Mouse (Mus musculus) MEL (cell line): ENCODE data around the gene Tuba4a. TPM values are rescaled to one million over a fixed set of nuclear protein-coding genes. Genes with fewer than 3 reads are reported as not detected.

Experiments used
- DNase-seq: peaks from one replicate; pipeline ENCODE4 v3.0.0; 2011; ENCODE audit warnings: low read depth, low spot score
- H3K27ac ChIP-seq: 2 replicates; pipeline ENCODE4 v1.5.1; 2012; ENCODE audit warnings: low read depth, mild to moderate bottlenecking, control low read depth, low read length, moderate library complexity; ENCODE audit not compliant: control insufficient read depth
- H3K27me3 ChIP-seq, 2 experiments: fragments of 150-350 bp in 1 of 2; sonication (generic) in 1 of 2; 2 replicates each; pipeline ENCODE4 v1.6.1; 2012; ENCODE audit warnings: low read length in 2 of 2, mild to moderate bottlenecking in 2 of 2, improper control_type of control experiment in 1 of 2, moderate library complexity in 1 of 2; ENCODE audit not compliant: insufficient read depth in 2 of 2, control insufficient read depth in 1 of 2
- H3K36me3 ChIP-seq, 2 experiments: 2 replicates each; pipeline ENCODE4 v1.6.1; 2012 to 2014; ENCODE audit warnings: low read length in 2 of 2, improper control_type of control experiment in 1 of 2, inconsistent platforms in 1 of 2, mild to moderate bottlenecking in 1 of 2; ENCODE audit not compliant: insufficient read depth in 2 of 2, control insufficient read depth in 1 of 2
- H3K4me1 ChIP-seq, 2 experiments: fragments of 150-350 bp in 1 of 2; sonication (generic) in 1 of 2; 2 replicates each; pipeline ENCODE4 v1.6.1; 2012; ENCODE audit warnings: low read length in 2 of 2, improper control_type of control experiment in 1 of 2, mild to moderate bottlenecking in 1 of 2; ENCODE audit not compliant: insufficient read depth in 2 of 2, control insufficient read depth in 1 of 2
- H3K4me3 ChIP-seq, 2 experiments: fragments of 150-350 bp in 1 of 2; sonication (generic) in 1 of 2; 2 replicates each; pipeline ENCODE4 v1.5.1; 2012; ENCODE audit warnings: low read depth in 2 of 2, low read length in 2 of 2, mild to moderate bottlenecking in 2 of 2, moderate library complexity in 2 of 2, control low read depth in 1 of 2, improper control_type of control experiment in 1 of 2; ENCODE audit not compliant: control insufficient read depth in 1 of 2, insufficient read depth in 1 of 2
- H3K79me2 ChIP-seq: 2 replicates; pipeline ENCODE4 v1.6.1; 2012; ENCODE audit warnings: mild to moderate bottlenecking, low read length, moderate library complexity; ENCODE audit not compliant: control insufficient read depth, poor library complexity, insufficient read depth
- H3K9ac ChIP-seq: 2 replicates; pipeline ENCODE4 v1.6.1; 2012; ENCODE audit warnings: low read depth, mild to moderate bottlenecking, control low read depth, low read length, moderate library complexity; ENCODE audit not compliant: control insufficient read depth, poor library complexity, severe bottlenecking
- H3K9me3 ChIP-seq: fragments of 150-350 bp; sonication (generic); replicated peaks from 2 replicates; pipeline ENCODE4 v1.6.1; 2012; ENCODE audit warnings: mild to moderate bottlenecking, low read length, improper control_type of control experiment, moderate library complexity; ENCODE audit not compliant: insufficient read depth
- BHLHE40 ChIP-seq: IDR thresholded peaks from 2 replicates; pipeline ENCODE4 v1.6.1; 2012; ENCODE audit warnings: low read depth, mild to moderate bottlenecking, inconsistent platforms, low read length, improper control_type of control experiment, borderline replicate concordance
- CHD1 ChIP-seq: IDR thresholded peaks from 2 replicates; pipeline ENCODE4 v1.6.1; 2012; ENCODE audit warnings: low read depth, mild to moderate bottlenecking, inconsistent platforms, low read length, improper control_type of control experiment
- CTCF ChIP-seq, 3 experiments: IDR thresholded peaks in 2 of 3; conservative IDR thresholded peaks in 1 of 3; 2 replicates each; pipeline ENCODE4 v1.5.1; 2011 to 2012; ENCODE audit warnings: low read length in 3 of 3, low read depth in 2 of 3, mild to moderate bottlenecking in 2 of 3, improper control_type of control experiment in 1 of 3, inconsistent platforms in 1 of 3, mixed read lengths in 1 of 3, moderate library complexity in 1 of 3; ENCODE audit not compliant: control insufficient read depth in 1 of 3, insufficient read depth in 1 of 3, poor library complexity in 1 of 3, severe bottlenecking in 1 of 3
- ELF1 ChIP-seq: IDR thresholded peaks from 2 replicates; pipeline ENCODE4 v1.6.1; 2014; ENCODE audit warnings: low read depth, mild to moderate bottlenecking, inconsistent platforms, low read length, improper control_type of control experiment, moderate library complexity
- ETS1 ChIP-seq: IDR thresholded peaks from 2 replicates; pipeline ENCODE4 v1.6.1; 2012; ENCODE audit warnings: low read depth, mild to moderate bottlenecking, inconsistent platforms, low read length, improper control_type of control experiment, moderate library complexity
- KAT2A ChIP-seq: conservative IDR thresholded peaks from 2 replicates; pipeline ENCODE4 v1.6.1; 2012; ENCODE audit warnings: low read depth, low read length, improper control_type of control experiment, inconsistent platforms
- MAZ ChIP-seq: IDR thresholded peaks from 2 replicates; pipeline ENCODE4 v1.6.1; 2012; ENCODE audit warnings: low read depth, mild to moderate bottlenecking, inconsistent platforms, low read length, improper control_type of control experiment
- MEF2A ChIP-seq: IDR thresholded peaks from 2 replicates; pipeline ENCODE4 v1.6.1; 2014; ENCODE audit warnings: low read depth, mild to moderate bottlenecking, inconsistent platforms, low read length, improper control_type of control experiment; ENCODE audit not compliant: poor library complexity, insufficient replicate concordance, severe bottlenecking; ENCODE audit errors: extremely low read depth
- MXI1 ChIP-seq: IDR thresholded peaks from 2 replicates; pipeline ENCODE4 v1.6.1; 2011; ENCODE audit warnings: mild to moderate bottlenecking, low read depth, low read length, improper control_type of control experiment
- MYC ChIP-seq: IDR thresholded peaks from 2 replicates; pipeline ENCODE4 v1.6.1; 2011; ENCODE audit warnings: low read depth, mild to moderate bottlenecking, low read length, improper control_type of control experiment, moderate library complexity
- NELFE ChIP-seq: IDR thresholded peaks from 2 replicates; pipeline ENCODE4 v1.6.1; 2011; ENCODE audit warnings: low read depth, low read length, improper control_type of control experiment
- NRF1 ChIP-seq: IDR thresholded peaks from 2 replicates; pipeline ENCODE4 v1.6.1; 2014; ENCODE audit warnings: low read depth, mild to moderate bottlenecking, inconsistent platforms, low read length, improper control_type of control experiment, moderate library complexity; ENCODE audit not compliant: poor library complexity, insufficient read depth, severe bottlenecking
- POLR2A ChIP-seq, 2 experiments: IDR thresholded peaks; 2 replicates each; pipeline ENCODE4 v1.6.1; 2011 to 2012; ENCODE audit warnings: low read length in 2 of 2, mild to moderate bottlenecking in 2 of 2, control low read depth in 1 of 2, improper control_type of control experiment in 1 of 2, low read depth in 1 of 2, moderate library complexity in 1 of 2; ENCODE audit not compliant: control insufficient read depth in 1 of 2, insufficient read depth in 1 of 2, poor library complexity in 1 of 2
- POLR2AphosphoS2 ChIP-seq: IDR thresholded peaks from 2 replicates; pipeline ENCODE4 v1.6.1; 2011; ENCODE audit warnings: low read length, improper control_type of control experiment
- POLR2AphosphoS5 ChIP-seq: IDR thresholded peaks from 2 replicates; pipeline ENCODE4 v1.6.1; 2012; ENCODE audit warnings: low read depth, borderline replicate concordance, mild to moderate bottlenecking, inconsistent platforms, low read length, moderate library complexity, mixed read lengths
- RCOR1 ChIP-seq: IDR thresholded peaks from 2 replicates; pipeline ENCODE4 v1.6.1; 2012; ENCODE audit warnings: low read depth, mild to moderate bottlenecking, inconsistent platforms, low read length, improper control_type of control experiment
- SMC3 ChIP-seq: IDR thresholded peaks from 2 replicates; pipeline ENCODE4 v1.6.1; 2011; ENCODE audit warnings: low read depth, low read length, improper control_type of control experiment
- USF2 ChIP-seq, 2 experiments: IDR thresholded peaks; 2 replicates each; pipeline ENCODE4 v1.6.1; 2011 to 2012; ENCODE audit warnings: improper control_type of control experiment in 2 of 2, low read length in 2 of 2, borderline replicate concordance in 1 of 2, inconsistent platforms in 1 of 2, low read depth in 1 of 2, mild to moderate bottlenecking in 1 of 2; ENCODE audit not compliant: insufficient read depth in 1 of 2
- ZC3H11A ChIP-seq: IDR thresholded peaks from 2 replicates; pipeline ENCODE4 v1.6.1; 2012; ENCODE audit warnings: low read depth, mild to moderate bottlenecking, inconsistent platforms, low read length, improper control_type of control experiment
- polyA plus RNA-seq, 2 experiments: library from polyadenylated mRNA; stranded (reverse) in 1 of 2; unstranded in 1 of 2; fragments of >175 nt in 1 of 2; fragments of >200 nt in 1 of 2; gene quantifications; 2 replicates each; pipeline versions ENCODE4 v1.2.1 to v1.2.4; 2012; ENCODE audit warnings: low replicate concordance in 2 of 2, low read depth in 1 of 2; ENCODE audit not compliant: insufficient read length in 2 of 2, insufficient read depth in 1 of 2, missing spikeins in 1 of 2
- total RNA-seq: library from RNA; depleted of rRNA; stranded (reverse); fragments of 300-350 nt; gene quantifications from 2 replicates; pipeline ENCODE4 v1.2.3, GENCODE M21; 2012

Tuba4a gene
- total and polyA plus RNA-seq, 3 experiments = 385 to 439 TPM; not detected in 1

GRCm38 (mm10) chr1:75216797-75217585, 2.7 kb downstream of the Tuba4a start (continued):
- TF ChIP-seq MEF2A (no peak), ELF1 (no peak), MAZ (peak; percentile 94)
- TF ChIP-seq, all 39 proteins: peak for 15

GRCm38 (mm10) chr1:75215785-75216184, 3.9 kb downstream of the Tuba4a start:
- Histone ChIP-seq H3K4me3 (no peak overlapping the region), H3K27ac (no peak overlapping the region; the same call in 1 of the 2 replicates), H3K27me3 (no peaks in the 10 kb centered on the region)

GRCm38 (mm10) chr1:75214886-75215285, 4.8 kb downstream of the Tuba4a start:
- TF ChIP-seq SMC3 = no peak; the same call in 1 of the 2 replicates
- TF ChIP-seq KAT2A = no peak
- no peak for TF ChIP-seq USF2 (IDR thresholded peaks at IDR 0.05; ENCODE audit: borderline replicate concordance in 1 of 2, insufficient read depth in 1 of 2, low read depth in 1 of 2, low read length in 2 of 2)
- no peak for TF ChIP-seq CTCF (IDR thresholded peaks at IDR 0.05 in 2 of 3, conservative IDR thresholded peaks at IDR 0.05 in 1 of 3; ENCODE audit: control insufficient read depth in 1 of 3, insufficient read depth in 1 of 3, low read depth in 2 of 3, low read length in 3 of 3, poor library complexity in 1 of 3, severe bottlenecking in 1 of 3)
- TF ChIP-seq RCOR1 = no peak
- no peak for TF ChIP-seq BHLHE40
- no peak for TF ChIP-seq ETS1
- 0 out of 4 replicates have a peak, but pooled peaks of 1 of the 2 experiments have one; percentile 13 for TF ChIP-seq POLR2A (IDR thresholded peaks at IDR 0.05; ENCODE audit: control insufficient read depth in 1 of 2, insufficient read depth in 1 of 2, low read depth in 1 of 2, low read length in 2 of 2, poor library complexity in 1 of 2)
- no peak for TF ChIP-seq CHD1
- TF ChIP-seq MXI1 = no peak
- 0 out of 2 replicates have a peak, but pooled peaks have one; percentile 8 for TF ChIP-seq POLR2AphosphoS2
- TF ChIP-seq MYC = no peak
- Histone ChIP-seq H3K36me3 (peaks cover 15 to 53% of the 10 kb centered on the region in 2 experiments), H3K79me2 (peaks cover 73% of the 10 kb centered on the region), H3K4me1 (peaks cover 6 to 55% of the 10 kb centered on the region in 2 experiments; a peak in 3 of 4 replicates), H3K27me3 (no peaks in the 10 kb centered on the region), H3K9ac (no peak overlapping the region), H3K9me3 (no peaks in the 10 kb centered on the region), H3K27ac (peak overlapping the region; percentile 11), H3K4me3 (no peak overlapping the region)
- peak; percentile 27 for DNase-seq

More at GRCm38 (mm10) chr1:75215785-75216184, 3.9 kb downstream of the Tuba4a start:
- peak; percentile 25; the same call in 1 of the 2 replicates for TF ChIP-seq POLR2AphosphoS2
- TF ChIP-seq ZC3H11A = no peak
- TF ChIP-seq NRF1 = no peak
- no peak for TF ChIP-seq NELFE
- TF ChIP-seq POLR2AphosphoS5 = 0 out of 2 replicates have a peak, but pooled peaks have one; percentile 42
- Histone ChIP-seq H3K36me3 (peaks cover 15 to 53% of the 10 kb centered on the region in 2 experiments), H3K9me3 (no peaks in the 10 kb centered on the region), H3K4me1 (peaks cover 6 to 55% of the 10 kb centered on the region in 2 experiments; a peak in 3 of 4 replicates), H3K79me2 (peaks cover 69% of the 10 kb centered on the region), H3K9ac (no peak overlapping the region)
- DNase-seq = no peak
